Mouse (Mus musculus) frontal cortex, adult (tissue): ENCODE data around the gene Glrp1.

Experiments
- ATAC-seq: cut with Nextera tagmentation; 2 replicates; pipeline ENCODE4 v1.9.2; 2017; ENCODE audit warnings: mild to moderate bottlenecking, moderate library complexity, mixed read lengths; ENCODE audit not compliant: low TSS enrichment

Glrp1 gene

DNA sequence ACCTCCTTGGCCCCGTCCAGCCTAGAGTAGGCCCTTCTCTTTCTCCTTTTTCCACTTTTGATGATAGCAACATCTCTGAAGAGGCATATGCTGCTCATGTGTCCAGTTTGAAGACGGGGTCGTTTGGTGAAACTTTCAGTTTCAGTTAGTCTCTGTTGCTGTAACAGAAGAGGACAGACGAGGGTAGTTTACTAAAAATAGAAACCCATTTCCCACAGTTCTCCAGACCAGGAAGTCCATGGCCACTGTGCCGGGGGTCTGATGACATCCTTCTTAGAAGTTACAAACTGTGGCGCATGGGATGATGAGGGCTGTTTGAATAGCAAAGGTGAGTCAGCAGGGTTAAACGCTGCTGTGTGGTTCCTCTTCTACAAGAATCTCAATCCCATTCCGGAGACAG is at the start of gene Glrp1:
Glrp1 (minus strand) TSS at position 278 of the 400 bp plus-strand sequence.
- no peak for ATAC-seq

DNA sequence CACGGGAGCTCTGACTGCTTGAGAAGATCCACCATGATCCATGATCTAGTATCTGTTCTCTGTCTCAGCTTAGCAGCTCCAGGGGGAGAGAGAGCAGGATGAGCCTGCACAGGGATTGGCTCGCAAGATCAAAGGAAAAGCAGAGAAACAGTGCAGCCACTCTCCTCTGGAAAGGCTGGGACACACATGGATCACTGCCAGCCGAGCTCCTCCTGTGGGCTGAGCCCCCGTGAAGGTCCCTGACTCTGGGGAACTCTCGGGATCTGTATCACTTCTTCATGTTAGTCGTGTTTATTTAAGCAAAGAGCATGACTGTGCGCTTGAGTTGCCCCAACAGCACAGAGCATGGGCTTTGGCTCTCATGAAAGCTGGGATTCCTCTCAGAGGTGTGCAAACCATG is 49.4 kb upstream of the Glrp1 start:
- ATAC-seq, result no peak

- ATAC-seq, result no peak
Measured at GRCm38 (mm10) chr1:88558793-88559192, 48.9 kb upstream of the Glrp1 start.

- no peak for ATAC-seq
Measured at GRCm38 (mm10) chr1:88556401-88556800, 46.5 kb upstream of the Glrp1 start.

GRCm38 (mm10) chr1:88553500-88554187 is 43.8 kb upstream of the Glrp1 start:
- peak; percentile 74; the same call in 1 of the 2 replicates for ATAC-seq

- ATAC-seq, result no peak
Measured at GRCm38 (mm10) chr1:88549263-88549662, 39.4 kb upstream of the Glrp1 start.

GRCm38 (mm10) chr1:88547172-88547571 is 37.3 kb upstream of the Glrp1 start:
- ATAC-seq, result peak; percentile 76

DNA sequence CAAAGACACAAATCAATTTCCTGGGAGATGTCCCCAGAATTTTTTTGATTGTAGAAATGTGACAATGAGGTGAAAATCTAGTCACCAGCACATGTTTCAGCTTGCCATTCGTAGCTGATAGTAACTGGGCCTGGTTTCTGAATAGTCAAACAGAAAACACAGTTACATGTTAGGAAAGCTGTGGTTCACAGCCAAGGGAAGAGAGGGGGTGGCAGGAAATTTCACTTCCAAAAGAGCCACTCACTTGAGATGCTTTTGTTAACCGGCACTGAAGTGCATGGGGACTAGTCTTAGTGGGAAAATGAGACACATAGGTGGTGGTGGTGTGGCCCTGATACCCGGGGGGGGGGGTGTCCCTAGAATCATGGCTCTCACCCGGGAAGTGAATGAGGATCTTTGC is 33.7 kb upstream of the Glrp1 start:
- peak; percentile 66; the same call in 1 of the 2 replicates for ATAC-seq

- ATAC-seq, result peak; percentile 39; the same call in 1 of the 2 replicates
Measured at GRCm38 (mm10) chr1:88539823-88540222, 30.0 kb upstream of the Glrp1 start.

DNA sequence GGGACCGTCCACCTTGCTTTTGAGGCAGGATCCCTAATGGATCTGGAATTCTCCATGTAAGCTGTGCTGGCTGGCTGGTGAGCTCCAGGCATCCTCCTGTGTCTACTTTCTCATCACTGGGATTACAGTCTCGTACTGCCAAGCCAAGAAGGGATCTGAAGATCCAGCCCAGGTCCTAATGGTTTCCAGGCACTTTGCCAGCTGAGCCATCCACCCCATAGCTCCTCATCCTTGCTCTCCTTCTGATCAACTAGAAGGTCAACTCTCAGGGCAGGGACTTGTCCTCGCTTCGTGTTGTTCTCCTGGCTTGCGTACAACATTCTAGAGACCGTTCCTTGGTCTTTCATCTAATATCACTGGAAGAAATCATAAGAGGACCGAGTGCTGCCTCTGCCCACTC is 29.4 kb upstream of the Glrp1 start:
- ATAC-seq, result no peak

GRCm38 (mm10) chr1:88536308-88536707 is 26.4 kb upstream of the Glrp1 start:
- no peak for ATAC-seq

GRCm38 (mm10) chr1:88534091-88534490 is 24.2 kb upstream of the Glrp1 start:
- no peak for ATAC-seq

DNA sequence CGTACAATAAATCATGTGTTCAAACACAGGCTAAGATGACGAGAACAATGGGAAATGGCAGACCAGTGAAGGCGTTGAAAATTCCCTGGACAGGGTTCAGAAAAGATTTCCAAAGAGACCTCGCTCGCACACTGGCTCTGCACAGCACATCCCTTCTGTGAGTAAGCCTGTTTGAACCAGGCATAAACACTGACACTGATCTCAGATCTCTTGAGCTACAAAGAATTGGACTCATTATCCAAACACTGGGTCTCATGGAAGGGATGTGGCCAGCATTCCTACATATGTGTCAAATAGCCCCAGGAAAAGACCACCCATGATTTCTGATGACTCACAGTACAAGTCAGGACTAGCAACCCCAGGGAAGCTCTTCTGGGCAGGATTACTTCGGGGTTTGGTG is 16.3 kb upstream of the Glrp1 start:
- ATAC-seq, result no peak

GRCm38 (mm10) chr1:88525622-88526021 is 15.8 kb upstream of the Glrp1 start:
- ATAC-seq, result no peak

- peak; percentile 27; the same call in 1 of the 2 replicates for ATAC-seq
Measured at GRCm38 (mm10) chr1:88521170-88521747, 11.4 kb upstream of the Glrp1 start.

DNA sequence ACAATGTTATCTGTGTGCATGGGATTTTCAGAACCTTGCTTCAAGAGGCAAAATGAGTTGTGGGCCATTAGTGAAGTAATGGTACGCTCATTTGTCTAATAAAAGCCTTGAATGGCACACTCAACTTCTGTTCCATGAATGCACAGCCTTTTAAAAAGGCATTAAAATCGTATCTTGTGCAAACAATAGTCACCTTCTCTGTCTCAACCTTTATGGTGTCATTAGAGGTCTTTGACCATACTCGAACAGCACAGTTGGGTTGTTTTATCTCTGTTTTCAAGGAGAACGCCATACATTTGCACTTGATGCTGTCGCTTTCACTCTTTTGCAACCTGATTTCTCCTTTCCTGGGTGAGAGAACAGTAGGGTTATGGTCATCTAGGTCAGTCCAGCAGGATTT is 3.7 kb upstream of the Glrp1 start:
- ATAC-seq, result no peak

DNA sequence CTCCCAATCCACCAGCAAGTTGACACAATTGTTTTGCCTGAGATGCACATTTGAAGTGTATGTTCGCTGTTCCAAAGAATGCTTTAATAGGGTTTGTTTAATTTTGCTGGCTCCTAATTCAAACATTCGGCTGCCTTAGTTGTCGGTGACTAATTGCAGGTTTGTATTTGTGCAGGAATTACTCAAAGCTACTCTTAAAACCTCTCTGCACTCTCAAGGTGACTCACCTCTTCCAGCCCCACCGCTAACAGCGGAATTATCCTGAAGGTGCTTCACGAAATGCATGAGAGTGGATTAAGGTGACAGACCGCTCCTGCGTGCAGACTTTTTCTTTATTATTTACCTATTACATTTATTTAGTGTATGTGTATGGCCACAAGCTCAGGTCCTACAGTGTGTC is 2.0 kb downstream of the Glrp1 start:
- no peak for ATAC-seq

GRCm38 (mm10) chr1:88507214-88507613 is 2.7 kb downstream of the Glrp1 start:
- no peak for ATAC-seq

DNA sequence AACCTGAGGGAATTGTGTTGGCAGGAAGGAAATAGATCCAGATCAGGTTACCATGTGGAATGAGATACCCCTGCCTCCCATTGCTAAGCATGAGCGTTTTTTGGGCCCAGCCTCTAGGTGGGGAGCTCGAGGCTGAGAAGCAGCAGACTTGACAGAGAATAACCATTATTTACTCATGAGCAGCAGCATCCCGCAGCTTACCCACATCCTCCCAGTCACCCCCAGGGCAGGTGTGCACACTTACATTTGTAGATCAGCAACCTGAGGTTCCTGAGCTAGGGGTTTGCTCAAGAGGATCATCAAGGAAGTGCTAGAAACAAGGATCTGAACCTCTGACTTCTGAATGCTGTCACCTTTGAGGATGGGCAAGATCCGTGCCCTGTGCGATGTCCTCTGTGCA is 3.5 kb downstream of the Glrp1 start:
- no peak for ATAC-seq

DNA sequence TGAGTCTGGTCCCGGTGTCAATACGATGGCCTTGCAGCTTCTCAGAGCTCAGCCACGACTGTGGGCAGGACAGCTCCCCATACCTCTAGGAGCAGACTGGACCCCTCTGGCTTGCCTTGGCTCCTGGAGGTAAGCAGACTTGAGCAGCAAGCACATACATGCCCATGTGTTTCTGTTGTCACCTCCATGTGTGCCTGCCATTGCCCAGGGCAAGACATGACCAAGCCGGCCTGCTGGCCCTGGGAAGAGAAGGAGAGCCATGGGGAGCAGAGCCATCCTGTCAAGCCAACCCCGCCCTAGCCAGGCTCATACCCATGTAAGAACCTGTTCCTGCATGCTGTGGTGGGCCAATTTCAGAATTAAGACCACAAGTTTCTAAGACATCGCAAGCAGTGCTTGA is 4.2 kb downstream of the Glrp1 start:
- no peak for ATAC-seq

- no peak for ATAC-seq
Measured at GRCm38 (mm10) chr1:88504531-88504945, 5.3 kb downstream of the Glrp1 start.

DNA sequence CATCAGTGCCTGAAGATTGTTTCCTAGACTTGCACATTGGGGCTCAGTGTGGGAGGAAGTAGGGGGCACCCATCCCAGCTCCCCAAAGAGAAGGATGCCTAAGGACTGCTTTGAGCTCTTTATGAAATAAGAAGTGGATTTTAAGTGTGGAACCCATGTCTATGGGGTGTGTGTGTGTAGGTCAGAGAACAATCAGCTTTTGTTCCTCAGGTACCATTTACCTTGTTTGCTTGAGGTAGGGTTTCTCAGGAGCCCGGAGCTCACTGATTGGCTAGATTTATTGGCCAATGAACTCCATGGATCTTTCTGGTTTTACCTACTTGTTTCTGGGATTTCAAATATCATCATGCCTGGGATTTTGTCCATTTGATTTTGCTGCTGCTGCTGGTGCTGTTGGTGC is 7.0 kb downstream of the Glrp1 start:
- ATAC-seq, result no peak

DNA sequence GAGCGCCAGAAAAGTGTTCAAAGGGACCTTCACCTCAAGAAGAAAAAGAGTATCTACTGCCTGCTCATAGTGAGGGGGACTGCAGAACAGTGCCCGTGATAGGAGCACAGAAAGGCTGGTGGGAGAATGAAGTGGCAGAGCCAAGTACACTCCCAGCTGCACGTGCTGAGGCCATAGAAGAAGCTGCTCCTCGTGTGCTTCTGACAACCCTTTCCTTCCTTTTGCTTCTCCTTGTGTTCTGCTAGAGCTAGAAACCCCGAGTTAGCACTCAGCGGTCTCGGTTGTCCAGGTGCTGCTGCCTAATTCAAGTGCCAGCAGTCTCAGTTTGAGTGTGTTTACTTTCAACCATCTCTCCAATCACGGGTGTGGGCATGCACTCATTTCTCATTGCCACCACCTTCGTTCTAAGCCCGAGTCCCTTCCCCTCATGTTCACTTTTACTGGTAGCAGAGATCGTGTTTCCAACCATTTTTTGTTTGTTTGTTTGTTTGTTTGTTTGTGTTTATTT is 10.6 kb downstream of the Glrp1 start:
- ATAC-seq, result no peak
